Mouse (Mus musculus) bone marrow macrophage, adult 2 months (primary cell): ENCODE measurements at regions not wholly inside any gene's neighbourhood (a gene's known extent, or its start where the extent isn't known, plus 50 kb on each side); places are given as distances from the start of the nearest gene placed in this dataset.

Experiments used
- H3K27ac ChIP-seq: 2 replicates; pipeline ENCODE4 v1.5.1; 2012; ENCODE audit warnings: low read depth, low read length; ENCODE audit not compliant: insufficient read depth
- H3K4me1 ChIP-seq: 2 replicates; pipeline ENCODE4 v1.6.1; 2012; ENCODE audit warnings: low read length; ENCODE audit not compliant: control insufficient read depth, insufficient read depth
- H3K4me3 ChIP-seq: 2 replicates; pipeline ENCODE4 v1.5.1; 2012; ENCODE audit warnings: mild to moderate bottlenecking, low read length, moderate library complexity; ENCODE audit not compliant: insufficient read depth
- CTCF ChIP-seq: IDR thresholded peaks from 2 replicates; pipeline ENCODE4 v1.5.1; 2012; ENCODE audit warnings: low read depth, mild to moderate bottlenecking, low read length, moderate library complexity
- POLR2A ChIP-seq: IDR thresholded peaks from 2 replicates; pipeline ENCODE4 v1.6.1; 2012; ENCODE audit warnings: mild to moderate bottlenecking, low read depth, low read length, borderline replicate concordance

- Histone ChIP-seq H3K27ac (no peak overlapping the region), H3K4me1 (peaks cover under 1% of the 10 kb centered on the region; the same call in 1 of the 2 replicates)
- no peak for TF ChIP-seq CTCF
- no peak for TF ChIP-seq POLR2A
These were observed 595.6 kb upstream of the Klf4 start for GRCm38 (mm10) chr4:56127730-56128482.

GRCm38 (mm10) chr4:56124515-56124914 lies 592.2 kb upstream of the Klf4 start:
- H3K4me3 ChIP-seq, result no peak overlapping the region
- TF ChIP-seq CTCF (no peak), POLR2A (no peak)
- no peak overlapping the region for H3K27ac ChIP-seq
- H3K4me1 ChIP-seq, result peaks cover 9% of the 10 kb centered on the region

More at GRCm38 (mm10) chr4:56127730-56128482, 595.6 kb upstream of the Klf4 start:
- no peak overlapping the region for H3K4me3 ChIP-seq

- H3K4me1 ChIP-seq, result peaks cover 15% of the 10 kb centered on the region
These were observed 589.9 kb upstream of the Klf4 start for GRCm38 (mm10) chr4:56122198-56122597.

GRCm38 (mm10) chr4:56121664-56122063 lies 589.4 kb upstream of the Klf4 start:
- TF ChIP-seq CTCF (no peak), POLR2A (no peak)
- H3K4me3 ChIP-seq, result no peak overlapping the region
- 0 out of 2 replicates have a peak overlapping the region, but pooled peaks have one; percentile 11 for H3K27ac ChIP-seq
- peaks cover 15% of the 10 kb centered on the region for H3K4me1 ChIP-seq

More at GRCm38 (mm10) chr4:56122198-56122597, 589.9 kb upstream of the Klf4 start:
- TF ChIP-seq CTCF (no peak), POLR2A (no peak)
- Histone ChIP-seq H3K27ac (0 out of 2 replicates have a peak overlapping the region, but pooled peaks have one; percentile 11), H3K4me3 (no peak overlapping the region)

DNA sequence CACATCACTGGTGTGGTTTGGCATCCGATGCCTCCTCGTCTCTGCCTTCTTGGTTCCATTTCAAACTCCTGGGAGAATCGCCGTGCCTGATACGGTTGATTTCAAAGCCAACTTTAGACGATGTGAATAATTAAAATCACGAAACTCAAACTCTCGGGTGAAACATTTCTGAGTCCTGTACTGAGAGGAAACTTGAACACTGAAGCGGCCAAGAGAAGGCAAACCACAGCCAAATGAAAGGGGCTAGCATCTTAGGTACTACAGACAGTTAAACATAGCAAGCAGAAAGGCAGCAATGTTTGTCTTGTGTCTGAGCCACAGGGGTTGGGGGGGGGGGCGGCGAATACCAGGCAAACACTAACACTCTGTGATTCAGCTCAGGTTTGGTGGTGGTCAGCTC lies 588.1 kb upstream of the Klf4 start:
- Histone ChIP-seq H3K4me3 (no peak overlapping the region), H3K27ac (no peak overlapping the region), H3K4me1 (peaks cover 15% of the 10 kb centered on the region)
- TF ChIP-seq CTCF (no peak), POLR2A (no peak)

- H3K4me1 ChIP-seq, result peaks cover 16% of the 10 kb centered on the region
- peak overlapping the region; percentile 36 for H3K4me3 ChIP-seq
- peak overlapping the region; percentile 53 for H3K27ac ChIP-seq
- TF ChIP-seq CTCF (no peak), POLR2A (no peak)
These were observed 581.5 kb upstream of the Klf4 start for GRCm38 (mm10) chr4:56113701-56114196.

DNA sequence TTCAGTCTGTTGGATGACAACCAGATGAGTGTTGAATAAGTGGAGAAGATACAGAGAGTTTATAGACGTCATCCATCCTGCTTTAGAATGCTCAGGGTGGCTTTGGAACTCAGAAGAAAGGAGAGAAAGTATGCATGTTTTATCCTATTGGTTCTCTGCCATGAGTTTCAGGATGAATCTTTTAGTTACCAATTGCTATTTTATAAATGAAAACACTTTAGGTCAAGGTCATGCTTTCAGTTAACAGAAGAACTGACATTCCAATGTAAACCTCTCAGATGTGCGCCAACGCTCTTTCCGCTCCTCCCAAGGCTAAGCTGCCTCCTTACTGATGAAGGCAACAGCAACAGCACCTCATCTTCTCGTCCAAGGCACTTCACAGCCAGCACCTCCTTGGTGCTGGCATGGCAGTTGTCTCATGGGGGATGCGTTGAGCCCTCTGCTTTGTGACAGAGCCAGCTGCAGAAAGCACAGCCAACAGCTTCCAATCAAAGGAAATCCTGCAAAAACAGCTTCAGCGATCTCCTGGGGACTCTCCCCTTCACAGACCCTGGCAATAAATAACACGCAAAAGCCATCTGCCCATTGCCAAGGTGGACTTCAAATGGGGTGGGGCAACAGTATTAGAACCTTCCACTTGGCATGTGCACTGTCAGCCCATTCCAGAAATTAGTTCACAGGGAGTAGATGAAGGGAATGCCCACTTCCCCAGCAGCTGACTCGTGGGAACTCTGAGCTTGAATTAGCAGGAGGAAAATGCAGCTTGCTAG lies 580.9 kb upstream of the Klf4 start:
- H3K4me3 ChIP-seq, result no peak overlapping the region
- H3K4me1 ChIP-seq, result peaks cover 11% of the 10 kb centered on the region
- peak overlapping the region; percentile 53 for H3K27ac ChIP-seq
- TF ChIP-seq CTCF (no peak), POLR2A (no peak)

GRCm38 (mm10) chr4:56106962-56107361 lies 574.7 kb upstream of the Klf4 start:
- Histone ChIP-seq H3K27ac (no peak overlapping the region), H3K4me1 (no peaks in the 10 kb centered on the region), H3K4me3 (no peak overlapping the region)
- TF ChIP-seq POLR2A, result no peak
- no peak for TF ChIP-seq CTCF

DNA sequence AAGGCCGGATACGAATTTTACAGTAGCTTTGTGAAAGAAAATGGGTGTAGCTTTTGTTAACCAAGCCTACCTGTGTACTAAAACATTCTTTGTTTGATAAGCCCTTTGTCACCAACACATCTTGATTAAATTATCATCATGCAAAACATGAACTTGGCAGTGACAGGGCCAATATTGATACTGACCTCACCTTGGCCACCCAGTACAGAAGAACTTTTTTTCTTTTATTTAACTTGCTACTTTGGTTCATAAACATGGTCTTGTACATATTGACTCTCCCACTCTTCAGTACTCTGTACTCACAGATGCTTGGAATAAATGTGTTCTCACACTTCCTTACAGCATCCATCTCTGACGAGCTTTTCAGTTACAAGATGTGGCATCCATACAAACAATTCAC lies 570.0 kb upstream of the Klf4 start:
- H3K27ac ChIP-seq, result no peak overlapping the region
- H3K4me1 ChIP-seq, result no peaks in the 10 kb centered on the region
- TF ChIP-seq POLR2A, result no peak
- TF ChIP-seq CTCF, result no peak
- no peak overlapping the region for H3K4me3 ChIP-seq

- TF ChIP-seq CTCF (no peak), POLR2A (no peak)
- Histone ChIP-seq H3K27ac (no peak overlapping the region), H3K4me3 (no peak overlapping the region), H3K4me1 (peaks cover 6% of the 10 kb centered on the region)
These were observed 558.5 kb upstream of the Klf4 start for GRCm38 (mm10) chr4:56090796-56091195.
